Mouse (Mus musculus) G1E-ER4 (cell line): ENCODE measurements around the gene Gm20388. TPM values are rescaled to one million over a fixed set of nuclear protein-coding genes. Genes with fewer than 3 reads are reported as not detected.

Experiments used
- GATA1 ChIP-seq: IDR thresholded peaks from one replicate; pipeline ENCODE4 v1.8.0; 2012; ENCODE audit warnings: low read length, inconsistent platforms
- polyA plus RNA-seq: library from polyadenylated mRNA; stranded (reverse); fragments of >175 nt; gene quantifications from 2 replicates; pipeline ENCODE4 v1.2.3, GENCODE M21; 2012

Gene Gm20388
- polyA plus RNA-seq, 1 experiment: not detected

DNA sequence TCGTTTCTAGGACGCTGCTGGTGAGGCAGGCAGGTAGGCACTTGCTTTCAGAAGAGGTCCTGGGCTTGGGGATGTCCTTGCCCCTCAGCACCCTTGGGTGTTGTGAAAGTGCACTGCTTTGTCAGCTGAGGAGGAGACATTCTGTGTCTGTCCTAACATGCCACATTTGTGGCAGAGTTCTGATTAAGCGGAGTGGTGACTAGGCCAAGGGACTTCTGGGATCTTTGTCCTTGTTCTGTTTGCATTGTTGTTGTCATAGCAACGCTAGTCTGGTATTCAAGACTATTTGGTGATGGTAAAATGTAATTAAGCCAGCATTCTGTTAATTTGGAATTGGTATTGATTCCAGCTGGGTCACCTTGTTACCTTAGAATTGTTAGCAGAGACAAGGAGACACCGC lies 2093.5 kb downstream of the Gm20388 start:
- TF ChIP-seq GATA1: no peak

DNA sequence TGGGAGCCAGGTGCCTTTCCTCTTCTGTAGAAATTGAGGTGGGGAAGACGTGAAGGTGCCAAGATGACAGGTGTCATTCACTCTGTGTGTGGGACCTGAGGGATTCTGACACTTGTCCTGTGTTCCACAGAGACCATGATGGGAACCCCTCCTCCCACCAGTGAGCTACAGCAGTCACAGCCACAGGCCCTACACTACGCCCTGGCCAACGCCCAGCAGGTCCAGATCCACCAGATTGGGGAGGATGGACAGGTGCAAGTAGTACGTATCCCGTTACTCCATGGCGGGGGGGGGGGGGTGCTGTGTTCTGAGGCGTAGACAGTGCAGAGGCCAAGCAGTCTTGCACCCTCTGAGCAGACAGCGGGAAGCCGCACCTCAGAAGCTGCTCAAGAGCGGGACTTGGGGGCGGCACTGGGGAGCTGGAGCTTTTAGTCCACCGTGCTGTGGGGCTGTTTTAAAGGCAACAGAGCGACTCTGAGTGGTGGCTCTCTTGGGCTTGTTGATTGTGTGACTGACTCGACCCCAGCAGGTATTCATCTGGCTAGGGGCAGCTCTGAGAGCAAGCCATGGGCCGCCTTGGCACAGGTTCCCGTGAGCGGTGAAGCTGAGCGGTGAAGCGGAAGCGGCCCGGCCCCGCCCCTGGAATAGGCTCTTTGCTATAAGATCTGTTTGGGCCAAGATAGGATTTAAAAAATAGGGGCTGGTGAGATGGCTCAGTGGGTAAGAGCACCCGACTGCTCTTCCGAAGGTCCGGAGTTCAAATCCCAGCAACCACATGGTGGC lies 2095.0 kb downstream of the Gm20388 start:
- no peak for TF ChIP-seq GATA1

GRCm38 (mm10) chr8:122006688-122007484 lies 2096.2 kb downstream of the Gm20388 start:
- no peak for TF ChIP-seq GATA1

- TF ChIP-seq GATA1: no peak
Observed at GRCm38 (mm10) chr8:122008395-122008794, 2097.8 kb downstream of the Gm20388 start.

DNA sequence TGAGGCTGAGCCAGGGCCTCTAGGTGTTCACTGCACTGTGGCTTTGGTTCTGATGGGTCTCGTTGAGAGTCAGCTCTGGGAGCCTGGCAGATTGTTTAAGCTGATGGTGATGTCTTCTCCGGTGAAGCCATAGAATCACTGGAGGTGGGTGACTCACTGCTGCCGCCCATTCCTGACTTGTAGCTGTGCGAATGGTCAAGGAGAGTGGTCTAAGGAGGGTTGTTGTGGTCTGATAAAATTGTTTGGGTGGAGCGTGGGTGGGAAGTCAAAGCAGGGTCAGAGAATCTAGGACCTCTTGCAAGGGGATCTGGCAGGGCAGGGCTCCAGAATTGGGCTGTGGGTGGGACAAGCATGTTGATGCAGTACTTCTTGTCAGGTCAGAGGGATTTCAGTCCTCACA lies 2100.0 kb downstream of the Gm20388 start:
- no peak for TF ChIP-seq GATA1

- no peak for TF ChIP-seq GATA1
Observed at GRCm38 (mm10) chr8:122011066-122011588, 2100.5 kb downstream of the Gm20388 start.

DNA sequence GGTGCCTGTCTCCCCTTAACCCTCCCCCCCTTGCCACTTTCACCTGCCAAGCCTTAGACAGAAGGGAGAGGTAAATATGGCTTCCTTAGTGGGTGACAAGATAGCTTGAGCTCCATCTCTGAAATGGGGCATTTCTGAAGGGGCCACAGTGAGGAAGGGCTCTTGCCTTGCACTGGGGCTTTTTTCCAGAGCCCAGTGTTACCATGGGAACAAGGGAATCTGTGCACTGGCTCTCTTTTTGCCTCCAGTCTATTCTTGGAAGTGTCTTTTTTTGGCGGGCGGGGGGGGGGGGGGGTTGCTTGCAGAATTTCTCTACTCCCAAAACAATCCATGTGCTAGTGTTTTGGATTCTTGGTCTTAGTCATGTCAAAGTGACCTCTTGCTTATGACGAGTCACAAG lies 2104.0 kb downstream of the Gm20388 start:
- no peak for TF ChIP-seq GATA1

GRCm38 (mm10) chr8:122018046-122018831 lies 2107.6 kb downstream of the Gm20388 start:
- TF ChIP-seq GATA1: no peak

- TF ChIP-seq GATA1: no peak
Observed at GRCm38 (mm10) chr8:122019162-122019561, 2108.5 kb downstream of the Gm20388 start.

GRCm38 (mm10) chr8:122020050-122020771 lies 2109.6 kb downstream of the Gm20388 start:
- TF ChIP-seq GATA1: no peak

- TF ChIP-seq GATA1: no peak
Observed at GRCm38 (mm10) chr8:122021725-122022124, 2111.1 kb downstream of the Gm20388 start.

DNA sequence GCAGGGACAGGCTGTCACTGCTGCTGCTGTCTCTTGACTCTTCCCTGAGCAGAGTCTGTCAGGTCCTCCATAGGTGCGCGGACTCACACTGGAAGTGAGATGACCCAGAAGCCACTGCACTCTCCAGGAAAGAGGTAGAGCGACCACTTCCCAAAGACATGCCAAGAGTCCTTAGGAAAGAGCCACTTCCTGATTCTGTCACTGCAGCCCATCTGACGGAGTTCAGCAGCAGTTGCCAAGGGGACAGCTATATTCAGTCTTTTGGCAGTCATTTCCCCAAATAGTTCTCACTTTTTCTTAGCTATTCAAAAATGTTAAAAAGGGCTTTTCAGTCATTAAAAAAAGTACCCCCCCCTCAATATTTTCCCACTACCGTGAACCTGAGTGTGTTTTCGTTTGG lies 2111.6 kb downstream of the Gm20388 start:
- TF ChIP-seq GATA1: no peak

- TF ChIP-seq GATA1: no peak
Observed at GRCm38 (mm10) chr8:122022705-122023104, 2112.1 kb downstream of the Gm20388 start.

DNA sequence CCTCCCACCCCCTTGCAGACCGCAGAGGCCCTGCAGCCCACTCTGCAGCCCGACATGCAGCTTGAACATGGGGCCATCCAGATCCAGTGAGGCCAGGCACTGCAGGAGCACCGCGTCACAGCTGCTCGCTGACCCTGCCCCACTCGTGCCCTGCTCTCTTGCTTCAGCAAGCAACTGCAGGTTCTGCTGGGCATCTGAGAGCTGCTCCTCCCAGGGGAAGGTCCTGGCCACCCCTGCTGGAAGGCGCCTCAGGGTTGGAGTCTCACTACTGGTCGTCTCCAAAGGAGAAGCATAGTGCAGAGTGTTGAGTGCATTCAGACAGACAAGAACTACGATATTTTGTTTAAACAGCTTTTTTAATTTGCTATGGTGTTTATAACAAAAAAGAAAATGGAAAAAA lies 2114.9 kb downstream of the Gm20388 start:
- no peak for TF ChIP-seq GATA1

DNA sequence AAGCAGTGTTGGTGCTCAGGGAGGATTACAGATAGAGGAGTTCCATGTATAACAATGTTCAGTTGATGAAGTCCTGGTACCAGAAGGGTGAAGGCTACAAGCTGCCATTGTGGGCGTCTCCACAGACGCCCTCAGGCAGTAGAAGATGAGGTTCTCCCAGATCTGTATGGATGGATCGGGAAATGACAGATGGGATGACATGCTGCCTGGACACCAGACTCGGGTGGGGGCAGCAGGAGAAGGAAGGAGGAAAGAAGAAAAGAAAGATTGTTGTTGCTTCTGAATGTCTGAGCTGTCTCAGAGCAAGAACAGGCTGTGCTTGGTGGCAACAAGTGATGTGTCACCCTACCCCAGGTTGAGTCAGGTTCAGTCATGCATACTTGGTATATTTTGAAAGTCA lies 2117.5 kb downstream of the Gm20388 start:
- TF ChIP-seq GATA1: no peak

DNA sequence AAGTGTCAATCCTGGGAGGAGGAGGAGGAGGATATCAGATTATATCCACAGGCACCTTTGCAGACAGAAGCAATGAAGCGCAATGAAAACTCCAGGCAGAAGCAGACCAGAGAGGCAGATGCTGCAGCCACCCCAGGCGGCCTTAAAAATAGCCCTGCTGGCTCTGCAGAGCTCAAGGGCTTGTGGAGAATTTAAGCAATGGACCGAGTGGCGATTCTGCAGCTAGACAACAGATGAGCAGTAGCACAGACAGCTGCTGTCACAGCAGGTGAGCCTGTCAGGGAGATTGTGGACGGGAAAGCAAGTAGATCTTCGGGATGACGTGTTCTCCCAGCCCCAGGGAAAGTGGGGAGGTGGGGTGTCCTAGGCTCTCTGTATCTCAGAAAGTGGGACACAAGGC lies 2120.3 kb downstream of the Gm20388 start:
- TF ChIP-seq GATA1: no peak
